Mouse (Mus musculus) brain, embryonic 14.5 days (tissue): ENCODE data around the gene Dqx1.

Experiments
- CTCF ChIP-seq: fragments of 200-500 bp; IDR thresholded peaks from 2 replicates; pipeline ENCODE4 v1.5.1; 2012; ENCODE audit warnings: inconsistent platforms, mild to moderate bottlenecking, moderate library complexity, borderline replicate concordance; ENCODE audit not compliant: insufficient read depth, insufficient read length; ENCODE audit errors: extremely low read depth
- POLR2A ChIP-seq: fragments of 200-500 bp; IDR thresholded peaks from 2 replicates; pipeline ENCODE4 v1.6.1; 2012; ENCODE audit warnings: mild to moderate bottlenecking, inconsistent platforms, borderline replicate concordance; ENCODE audit not compliant: poor library complexity, insufficient read depth, insufficient read length, severe bottlenecking; ENCODE audit errors: extremely low read depth

GRCm38 (mm10) chr6:83017190-83017589, 40.5 kb upstream of the Dqx1 start:
- TF ChIP-seq POLR2A, result no peak
- TF ChIP-seq CTCF, result no peak
